Mouse (Mus musculus): ENCODE measurements around the gene Ripor2. TPM values are rescaled to one million over a fixed set of nuclear protein-coding genes. Genes with fewer than 3 reads are reported as not detected.

The Ripor2 gene
- polyA plus RNA-seq, 1 experiment = 2.0 TPM

DNA sequence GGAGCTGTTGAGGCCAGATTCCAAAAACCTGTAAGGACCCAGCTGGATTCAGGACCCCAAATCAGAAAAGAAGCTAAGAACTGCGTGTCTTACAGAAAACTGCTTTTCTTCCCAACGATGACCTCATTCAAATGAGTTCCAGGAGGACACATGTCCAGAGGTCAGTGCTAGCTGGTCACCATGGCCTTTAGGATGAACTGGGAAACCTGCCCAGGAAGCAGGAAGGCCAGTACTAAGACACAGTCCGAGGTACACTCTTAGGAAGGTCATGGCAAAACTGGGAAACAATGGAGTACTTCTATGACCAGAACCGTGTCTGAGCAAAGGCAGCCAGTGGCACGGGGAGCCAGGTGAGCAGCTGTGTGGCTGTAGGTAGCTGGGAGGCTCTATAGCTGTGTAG is 103.9 kb downstream of the Ripor2 start:
- Histone ChIP-seq H3K4me1 (ENCODE audit: control insufficient read depth, insufficient read depth, insufficient read length, low read length) (no peaks in the 10 kb centered on the region), H3K27ac (ENCODE audit: insufficient read depth, low read depth, low read length) (no peak overlapping the region), H3K27me3 (ENCODE audit: control insufficient read depth, insufficient read depth, low read length) (no peaks in the 10 kb centered on the region), H3K36me3 (ENCODE audit: control insufficient read depth, insufficient read depth, low read length) (no peaks in the 10 kb centered on the region), H3K4me3 (ENCODE audit: low read depth, low read length) (no peak overlapping the region)
- no peak for TF ChIP-seq POLR2A (IDR thresholded peaks at IDR 0.05; ENCODE audit: low read depth, low read length)
- TF ChIP-seq CTCF (IDR thresholded peaks at IDR 0.05; ENCODE audit: extremely low read depth, insufficient read length, insufficient replicate concordance, low read depth, low read length) = no peak
- WGBS = 56% methylated on average over 5 of the region's 5 CpGs

DNA sequence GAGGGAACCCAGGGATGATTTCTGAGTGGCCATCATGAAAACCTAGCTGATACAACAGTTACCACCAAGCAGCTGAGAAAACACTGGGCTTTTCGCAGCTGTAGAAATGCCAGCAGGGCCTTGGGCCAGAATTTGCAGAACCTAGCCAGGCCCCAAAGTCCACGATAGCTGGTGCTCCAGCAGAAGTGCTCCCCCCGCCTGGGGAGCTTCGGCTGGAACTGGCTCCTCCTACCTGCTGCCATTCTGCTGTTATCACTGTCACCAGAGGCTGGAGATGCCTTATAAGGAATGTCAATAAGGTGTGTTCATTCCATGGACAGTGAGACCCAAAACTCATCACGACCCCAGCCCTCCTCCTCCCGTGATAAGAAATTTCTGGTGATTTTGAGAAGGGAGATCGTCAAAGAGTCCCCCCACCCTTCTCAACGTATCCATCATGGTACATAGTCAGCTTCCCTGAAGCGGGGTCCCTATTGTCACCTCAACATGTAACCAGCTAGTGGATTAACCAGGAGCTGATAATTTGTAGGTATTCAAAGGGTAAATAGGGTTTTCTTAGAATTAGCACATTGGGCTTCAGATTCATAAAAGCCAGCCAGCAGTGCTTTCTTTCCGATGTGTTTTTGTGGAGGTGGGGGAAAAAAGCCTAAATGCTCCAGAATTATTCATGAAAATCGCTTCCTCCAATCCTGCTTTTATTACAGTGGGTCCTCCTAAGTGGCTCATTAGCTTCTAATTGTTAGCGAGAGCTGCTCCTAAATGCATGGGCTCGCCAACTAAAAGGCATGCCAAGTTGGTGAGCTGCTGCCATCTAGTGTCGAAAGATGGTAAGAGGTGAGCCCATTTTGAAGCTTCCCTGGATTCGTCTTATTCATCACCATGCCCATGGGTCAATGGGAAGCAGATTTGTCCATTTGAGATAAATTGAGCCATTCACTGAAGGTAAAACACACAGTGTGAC is 105.0 kb downstream of the Ripor2 start:
- Histone ChIP-seq H3K36me3 (ENCODE audit: control insufficient read depth, insufficient read depth, low read length) (no peaks in the 10 kb centered on the region), H3K4me1 (ENCODE audit: control insufficient read depth, insufficient read depth, insufficient read length, low read length) (no peaks in the 10 kb centered on the region), H3K27ac (ENCODE audit: insufficient read depth, low read depth, low read length) (no peak overlapping the region), H3K4me3 (ENCODE audit: low read depth, low read length) (no peak overlapping the region), H3K27me3 (ENCODE audit: control insufficient read depth, insufficient read depth, low read length) (no peaks in the 10 kb centered on the region)
- 22% methylated on average over 15 of the region's 15 CpGs for WGBS
- TF ChIP-seq CTCF (IDR thresholded peaks at IDR 0.05; ENCODE audit: extremely low read depth, insufficient read length, insufficient replicate concordance, low read depth, low read length) (peak; percentile 81; the same call in 1 of the 2 replicates), POLR2A (IDR thresholded peaks at IDR 0.05; ENCODE audit: low read depth, low read length) (no peak)

DNA sequence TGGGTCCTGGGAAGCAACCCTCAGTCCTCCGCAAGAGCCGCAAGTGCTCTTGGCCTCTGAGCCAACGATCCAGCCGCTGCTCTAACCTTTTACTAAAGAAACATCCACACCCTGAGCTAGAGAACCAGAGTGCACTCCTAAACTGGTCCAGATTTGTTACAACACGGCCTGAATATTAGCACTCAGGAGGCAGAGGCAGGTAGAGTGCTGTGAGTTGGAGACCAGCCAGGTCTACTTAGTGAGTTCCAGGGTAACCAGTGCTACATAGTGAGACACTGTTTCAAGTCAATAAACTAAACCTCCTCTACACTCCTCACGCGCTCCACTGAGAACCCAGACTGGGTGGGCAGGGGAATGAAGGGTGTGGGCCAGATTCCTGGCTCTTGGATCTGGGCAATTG is 111.3 kb downstream of the Ripor2 start:
- no peak overlapping the region for H3K27ac ChIP-seq (ENCODE audit: insufficient read depth, low read depth, low read length)
- TF ChIP-seq POLR2A (IDR thresholded peaks at IDR 0.05; ENCODE audit: low read depth, low read length) (no peak), CTCF (IDR thresholded peaks at IDR 0.05; ENCODE audit: extremely low read depth, insufficient read length, insufficient replicate concordance, low read depth, low read length) (no peak)
- no peaks in the 10 kb centered on the region for H3K36me3 ChIP-seq (ENCODE audit: control insufficient read depth, insufficient read depth, low read length)
- no peak overlapping the region for H3K4me3 ChIP-seq (ENCODE audit: low read depth, low read length)
- 89% methylated on average over 7 of the region's 7 CpGs for WGBS
- no peaks in the 10 kb centered on the region for H3K27me3 ChIP-seq (ENCODE audit: control insufficient read depth, insufficient read depth, low read length)
- H3K4me1 ChIP-seq (ENCODE audit: control insufficient read depth, insufficient read depth, insufficient read length, low read length) = no peaks in the 10 kb centered on the region

DNA sequence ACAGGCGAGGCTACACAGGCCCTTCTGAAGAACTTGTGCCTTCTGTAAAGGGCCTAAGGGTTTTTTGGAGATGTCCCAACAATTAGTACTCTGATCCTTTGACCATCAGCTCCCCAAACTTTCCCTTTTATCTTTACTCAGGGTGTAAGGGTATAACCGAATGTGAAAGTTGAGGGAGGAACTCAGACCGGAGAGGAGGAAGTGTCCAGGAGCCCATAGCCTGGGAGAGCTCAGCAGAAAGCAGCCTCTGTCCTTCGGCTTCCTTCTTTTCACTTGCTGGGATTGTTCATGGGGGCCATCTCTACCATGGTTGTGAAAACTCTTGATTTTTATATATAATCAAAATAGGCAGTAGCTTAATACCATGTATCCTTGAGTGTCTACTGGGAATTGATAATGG is 116.8 kb downstream of the Ripor2 start:
- H3K27ac ChIP-seq (ENCODE audit: insufficient read depth, low read depth, low read length) = no peak overlapping the region
- H3K4me3 ChIP-seq (ENCODE audit: low read depth, low read length) = no peak overlapping the region
- 58% methylated on average over 4 of the region's 4 CpGs for WGBS
- no peaks in the 10 kb centered on the region for H3K36me3 ChIP-seq (ENCODE audit: control insufficient read depth, insufficient read depth, low read length)
- no peaks in the 10 kb centered on the region for H3K27me3 ChIP-seq (ENCODE audit: control insufficient read depth, insufficient read depth, low read length)
- TF ChIP-seq POLR2A (IDR thresholded peaks at IDR 0.05; ENCODE audit: low read depth, low read length) (no peak), CTCF (IDR thresholded peaks at IDR 0.05; ENCODE audit: extremely low read depth, insufficient read length, insufficient replicate concordance, low read depth, low read length) (no peak)
- no peaks in the 10 kb centered on the region for H3K4me1 ChIP-seq (ENCODE audit: control insufficient read depth, insufficient read depth, insufficient read length, low read length)

DNA sequence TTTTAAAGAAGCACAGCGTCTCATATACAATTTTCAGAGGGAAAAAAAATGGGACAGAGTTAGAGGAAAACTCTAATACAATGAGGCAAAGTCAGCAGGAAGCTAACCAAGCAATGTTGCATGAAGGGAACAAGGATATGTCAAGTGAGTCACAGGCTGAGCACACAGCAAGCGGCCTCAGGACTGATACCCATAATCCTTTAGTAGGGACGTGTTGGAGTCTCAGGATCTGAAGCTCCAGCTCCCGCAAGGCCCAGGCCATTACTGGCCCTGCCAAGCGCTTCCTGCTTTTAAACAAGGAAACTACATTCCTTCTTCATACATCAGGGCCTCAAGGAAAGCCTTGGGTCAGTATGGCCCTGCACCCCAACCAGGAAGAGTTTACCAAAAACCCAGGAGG is 120.1 kb downstream of the Ripor2 start:
- no peaks in the 10 kb centered on the region for H3K4me1 ChIP-seq (ENCODE audit: control insufficient read depth, insufficient read depth, insufficient read length, low read length)
- WGBS = 88% methylated on average over 5 of the region's 5 CpGs
- H3K4me3 ChIP-seq (ENCODE audit: low read depth, low read length) = no peak overlapping the region
- H3K27ac ChIP-seq (ENCODE audit: insufficient read depth, low read depth, low read length) = no peak overlapping the region
- H3K27me3 ChIP-seq (ENCODE audit: control insufficient read depth, insufficient read depth, low read length) = no peaks in the 10 kb centered on the region
- H3K36me3 ChIP-seq (ENCODE audit: control insufficient read depth, insufficient read depth, low read length) = no peaks in the 10 kb centered on the region
- TF ChIP-seq CTCF (IDR thresholded peaks at IDR 0.05; ENCODE audit: extremely low read depth, insufficient read length, insufficient replicate concordance, low read depth, low read length) (no peak), POLR2A (IDR thresholded peaks at IDR 0.05; ENCODE audit: low read depth, low read length) (no peak)

DNA sequence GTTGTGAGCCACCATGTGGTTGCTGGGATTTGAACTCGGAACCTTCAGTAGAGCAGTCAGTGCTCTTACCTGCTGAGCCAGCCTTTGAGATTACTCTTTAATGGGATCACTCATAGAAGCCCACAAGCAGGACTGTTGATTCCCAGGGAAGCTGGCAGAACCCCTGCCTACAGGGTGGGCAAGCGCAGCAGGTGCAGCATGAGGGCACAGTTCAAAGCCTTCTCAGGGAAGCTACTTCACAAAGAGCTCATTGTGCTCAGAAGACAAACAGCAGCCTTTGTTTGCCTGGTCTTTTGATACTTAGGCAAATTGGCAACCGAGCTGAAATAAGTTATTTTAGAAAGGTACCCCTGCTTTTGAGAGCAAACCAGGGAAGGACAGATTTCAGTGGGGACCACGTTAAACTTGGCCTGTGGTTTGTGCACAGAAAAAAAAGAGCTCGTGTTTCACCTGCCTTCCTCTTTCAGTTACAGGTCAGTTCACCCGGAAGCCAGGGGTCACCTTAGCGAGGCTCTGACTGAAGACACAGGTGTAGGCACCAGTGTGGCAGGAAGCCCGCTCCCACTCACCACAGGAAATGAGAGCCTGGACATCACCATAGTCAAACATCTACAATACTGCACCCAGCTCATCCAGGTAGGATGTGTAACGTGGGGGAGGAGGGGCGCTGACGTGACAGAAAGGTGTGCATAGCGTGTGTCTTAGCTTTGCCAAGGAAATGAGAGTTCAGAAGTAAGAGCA is 127.8 kb downstream of the Ripor2 start:
- peaks cover 13% of the 10 kb centered on the region; the same call in 1 of the 2 replicates for H3K4me1 ChIP-seq (ENCODE audit: control insufficient read depth, insufficient read depth, insufficient read length, low read length)
- no peaks in the 10 kb centered on the region for H3K27me3 ChIP-seq (ENCODE audit: control insufficient read depth, insufficient read depth, low read length)
- H3K27ac ChIP-seq (ENCODE audit: insufficient read depth, low read depth, low read length) = peak overlapping the region; percentile 48
- H3K36me3 ChIP-seq (ENCODE audit: control insufficient read depth, insufficient read depth, low read length) = no peaks in the 10 kb centered on the region
- TF ChIP-seq CTCF (IDR thresholded peaks at IDR 0.05; ENCODE audit: extremely low read depth, insufficient read length, insufficient replicate concordance, low read depth, low read length) = no peak
- TF ChIP-seq POLR2A (IDR thresholded peaks at IDR 0.05; ENCODE audit: low read depth, low read length) = no peak
- no peak overlapping the region for H3K4me3 ChIP-seq (ENCODE audit: low read depth, low read length)
- 27% methylated on average over 12 of the region's 12 CpGs for WGBS

DNA sequence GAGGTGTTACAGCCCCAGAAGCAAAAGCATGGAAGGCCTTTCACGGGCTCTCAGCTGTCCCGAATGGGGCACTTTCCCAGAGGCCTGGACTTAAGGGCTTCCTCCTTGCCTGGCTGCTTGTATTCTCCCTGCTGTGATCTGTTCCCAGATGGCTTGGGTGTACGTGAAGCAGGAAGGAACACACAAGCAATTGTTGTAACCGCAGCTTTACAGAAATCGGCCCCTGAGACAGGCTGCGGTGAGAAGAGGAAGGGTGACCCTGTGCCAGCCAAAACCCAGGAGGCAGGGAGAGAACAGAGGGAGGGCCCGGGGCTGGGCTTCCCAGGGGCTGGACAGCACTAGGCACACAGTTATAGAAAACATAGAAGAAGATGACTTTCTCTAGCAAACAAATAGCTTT is 129.0 kb downstream of the Ripor2 start:
- 23% methylated on average over 7 of the region's 7 CpGs for WGBS
- TF ChIP-seq CTCF (IDR thresholded peaks at IDR 0.05; ENCODE audit: extremely low read depth, insufficient read length, insufficient replicate concordance, low read depth, low read length) = no peak
- no peak for TF ChIP-seq POLR2A (IDR thresholded peaks at IDR 0.05; ENCODE audit: low read depth, low read length)
- H3K27ac ChIP-seq (ENCODE audit: insufficient read depth, low read depth, low read length) = peak overlapping the region; percentile 48
- no peaks in the 10 kb centered on the region for H3K36me3 ChIP-seq (ENCODE audit: control insufficient read depth, insufficient read depth, low read length)
- peaks cover 16% of the 10 kb centered on the region; the same call in 1 of the 2 replicates for H3K4me1 ChIP-seq (ENCODE audit: control insufficient read depth, insufficient read depth, insufficient read length, low read length)
- no peaks in the 10 kb centered on the region for H3K27me3 ChIP-seq (ENCODE audit: control insufficient read depth, insufficient read depth, low read length)
- no peak overlapping the region for H3K4me3 ChIP-seq (ENCODE audit: low read depth, low read length)
